Mouse (Mus musculus): ENCODE results near the gene Zp1. TPM values are rescaled to one million over a fixed set of nuclear protein-coding genes. Genes with fewer than 3 reads are reported as not detected.

The Zp1 gene
- total RNA-seq (2021), result not detected in 2 replicates
- long read RNA-seq, result 0 reads

GRCm38 (mm10) chr19:10920532-10920931, at the start of gene Zp1:
Gene Zp1, minus strand, starts transcription at chr19:10920632.
- no peak for DNase-seq

GRCm38 (mm10) chr19:10968578-10968977, 48.1 kb upstream of the Zp1 start:
- DNase-seq, result peak; percentile 68

GRCm38 (mm10) chr19:10965721-10966120, 45.3 kb upstream of the Zp1 start:
- no peak for DNase-seq

- DNase-seq, result no peak
Observed at GRCm38 (mm10) chr19:10959978-10960346, 39.5 kb upstream of the Zp1 start.

- no peak for DNase-seq
Observed at GRCm38 (mm10) chr19:10959085-10959977, 38.9 kb upstream of the Zp1 start.

- no peak for DNase-seq
Observed at GRCm38 (mm10) chr19:10952021-10952939, 31.8 kb upstream of the Zp1 start.

- no peak for DNase-seq
Observed at GRCm38 (mm10) chr19:10949558-10949957, 29.1 kb upstream of the Zp1 start.

- DNase-seq, result peak; percentile 92
Observed at GRCm38 (mm10) chr19:10949112-10949511, 28.7 kb upstream of the Zp1 start, which contains the start of gene Ccdc86. Gene Ccdc86, minus strand, starts transcription at chr19:10949266.

- DNase-seq, result peak; percentile 15
Observed at GRCm38 (mm10) chr19:10948416-10948815, 28.0 kb upstream of the Zp1 start.

- no peak for DNase-seq
Observed at GRCm38 (mm10) chr19:10947219-10947618, 26.8 kb upstream of the Zp1 start.

GRCm38 (mm10) chr19:10946506-10946905, 26.1 kb upstream of the Zp1 start:
- DNase-seq, result no peak

- no peak for DNase-seq
Observed at GRCm38 (mm10) chr19:10943955-10944354, 23.5 kb upstream of the Zp1 start.

GRCm38 (mm10) chr19:10940801-10941457, 20.5 kb upstream of the Zp1 start:
- DNase-seq, result peak; percentile 37

- DNase-seq, result peak; percentile 81
Observed at GRCm38 (mm10) chr19:10940097-10940800, 19.8 kb upstream of the Zp1 start.

GRCm38 (mm10) chr19:10938771-10939170, 18.3 kb upstream of the Zp1 start:
- DNase-seq, result no peak

GRCm38 (mm10) chr19:10937110-10937563, 16.7 kb upstream of the Zp1 start, which contains the start of gene Ptgdr2:
Gene Ptgdr2, plus strand, starts transcription at chr19:10937160.
- DNase-seq, result no peak

GRCm38 (mm10) chr19:10936077-10936476, 15.6 kb upstream of the Zp1 start:
- no peak for DNase-seq

- no peak for DNase-seq
Observed at GRCm38 (mm10) chr19:10935029-10935428, 14.6 kb upstream of the Zp1 start.

GRCm38 (mm10) chr19:10930641-10931040, 10.2 kb upstream of the Zp1 start:
- no peak for DNase-seq

GRCm38 (mm10) chr19:10926666-10927065, 6.2 kb upstream of the Zp1 start:
- no peak for DNase-seq

GRCm38 (mm10) chr19:10926123-10926621, 5.7 kb upstream of the Zp1 start:
- DNase-seq, result no peak
